20 mouse cellular contexts compared by ENCODE assay signal in the genomic region with DNA sequence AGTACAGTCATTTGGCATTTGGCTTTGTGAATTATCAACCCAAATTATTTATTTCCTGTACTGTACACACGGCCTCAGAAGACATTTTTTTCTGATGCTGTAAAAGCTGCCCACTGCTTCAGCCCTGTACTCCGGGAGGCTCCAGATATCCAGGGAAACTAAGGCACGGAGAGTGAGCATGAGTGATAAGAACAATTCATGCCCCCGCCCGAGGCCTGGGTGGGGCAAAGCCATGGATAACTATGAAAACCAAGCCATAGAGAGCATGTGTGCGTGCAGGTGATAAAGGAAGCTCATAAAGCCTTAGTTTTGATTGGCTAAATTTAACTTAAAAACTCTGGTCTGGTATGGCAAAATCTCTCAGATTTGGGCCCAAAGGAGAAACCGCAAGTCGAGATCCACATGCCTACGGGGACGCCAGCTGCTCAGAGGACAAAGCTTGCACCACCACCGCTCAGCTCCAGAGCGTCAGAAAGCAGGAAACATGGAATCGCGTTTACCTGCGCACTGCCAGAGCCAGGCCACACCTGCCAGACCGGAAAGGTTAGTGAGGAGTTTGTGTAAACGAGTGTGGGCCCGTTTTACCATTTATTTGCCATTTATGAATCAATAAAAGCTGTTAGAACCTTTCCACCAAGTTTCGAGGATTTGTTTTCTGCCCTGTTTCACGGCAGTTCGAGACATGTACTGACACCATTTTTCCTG.
DNase-seq lines count a peak whose midpoint lies in the region; ATAC-seq lines count a peak whose summit lies in the region.
"Had no signal": no experiment of that assay in that cellular context is flagged by ENCODE, and none has a peak within 500 bp of the region (broad histone marks: within the 10 kb centered on the region; RNA-seq: fewer than 3 reads in every experiment).

No protein-coding gene starts in this region.

- no peaks in the 10 kb centered on the region for H3K27me3 ChIP-seq in stomach, embryonic 15.5 days (replicated peaks)
- H3K27me3 ChIP-seq in hindbrain, embryonic 11.5 days (ENCODE audit: control insufficient read depth, insufficient read depth, low read length): no peaks in the 10 kb centered on the region
- H3K27me3 ChIP-seq: embryonic facial prominence, embryonic 12.5 days; kidney, embryonic 15.5 days; liver, embryonic 15.5 days; neural tube, embryonic 12.5 days had no signal

- peak overlapping the region; percentile 65; the same call in 1 of the 2 replicates for H3K27ac ChIP-seq in stomach, embryonic 15.5 days
- H3K27ac ChIP-seq in hindbrain, embryonic 11.5 days (ENCODE audit: low read depth, low read length): no peak overlapping the region
- H3K27ac ChIP-seq: embryonic facial prominence, embryonic 12.5 days; heart, embryonic 10.5 days; hindbrain, embryonic 14.5 days; kidney, embryonic 15.5 days; liver, embryonic 15.5 days; neural tube, embryonic 12.5 days had no signal

- 0 out of 2 replicates have a peak overlapping the region, but pooled peaks have one; percentile 13 for H3K4me2 ChIP-seq in stomach, embryonic 15.5 days
- H3K4me2 ChIP-seq in hindbrain, embryonic 11.5 days (replicated peaks; ENCODE audit: low read depth, low read length): no peak overlapping the region
- H3K4me2 ChIP-seq: embryonic facial prominence, embryonic 12.5 days; hindbrain, embryonic 14.5 days; kidney, embryonic 15.5 days; liver, embryonic 15.5 days; midbrain, embryonic 11.5 days; neural tube, embryonic 12.5 days had no signal

- 0 out of 2 replicates have a peak, but pooled peaks have one; percentile 43 for ATAC-seq in stomach, embryonic 15.5 days (ENCODE audit: insufficient read depth, low FRiP score, low read depth)
- ATAC-seq in hindbrain, embryonic 11.5 days (ENCODE audit: low FRiP score): no peak
- ATAC-seq: forebrain, embryonic 16.5 days had no signal

- H3K9me3 ChIP-seq in stomach, embryonic 15.5 days: no peaks in the 10 kb centered on the region
- no peaks in the 10 kb centered on the region for H3K9me3 ChIP-seq in hindbrain, embryonic 11.5 days (ENCODE audit: control insufficient read depth, low read length)
- H3K9me3 ChIP-seq: embryonic facial prominence, embryonic 12.5 days; heart, embryonic 10.5 days; kidney, embryonic 15.5 days; liver, embryonic 15.5 days; neural tube, embryonic 12.5 days had no signal

- no peak overlapping the region for H3K9ac ChIP-seq in stomach, embryonic 15.5 days
- H3K9ac ChIP-seq in hindbrain, embryonic 11.5 days (ENCODE audit: low read depth, low read length): no peak overlapping the region
- H3K9ac ChIP-seq: embryonic facial prominence, embryonic 12.5 days; hindbrain, embryonic 14.5 days; kidney, embryonic 15.5 days; liver, embryonic 15.5 days; neural tube, embryonic 12.5 days had no signal

- no peak overlapping the region for H3K4me3 ChIP-seq in stomach, embryonic 15.5 days (replicated peaks)
- no peak overlapping the region for H3K4me3 ChIP-seq in hindbrain, embryonic 11.5 days (ENCODE audit: low read depth, low read length)
- H3K4me3 ChIP-seq: embryonic facial prominence, embryonic 12.5 days; heart, embryonic 10.5 days; kidney, embryonic 15.5 days; liver, embryonic 15.5 days; neural tube, embryonic 12.5 days had no signal

- WGBS in stomach, embryonic 15.5 days: 70% methylated on average over 21 of the region's 21 CpGs
- 91% methylated on average over 21 of the region's 21 CpGs for WGBS in hindbrain, embryonic 11.5 days

- peak; percentile 13 to 29 for DNase-seq in lung, adult 18-20 months
- no peak for DNase-seq in lung, postnatal 14 days
- peak; percentile 39 for DNase-seq in R1 (ENCODE audit: low read depth, low spot score)
- DNase-seq in fat pad, adult 2 months (ENCODE audit: extremely low read depth, low read depth, low spot score): peak; percentile 40
- no peak for DNase-seq in left cerebral cortex, adult 18-20 months (ENCODE audit: low spot score in 2 of 2)
- DNase-seq in hindbrain, embryonic 11.5 days (ENCODE audit: low spot score): no peak
- DNase-seq: adrenal gland, adult 2 months; cerebellum, adult 9-10 months; gastrocnemius, postnatal 36 days; kidney, postnatal 4 days; thymus, adult 2 months had no signal

- H3K36me3 ChIP-seq in stomach, embryonic 15.5 days: no peaks in the 10 kb centered on the region
- H3K36me3 ChIP-seq in hindbrain, embryonic 11.5 days (ENCODE audit: control insufficient read depth, insufficient read depth, low read length): no peaks in the 10 kb centered on the region
- H3K36me3 ChIP-seq: embryonic facial prominence, embryonic 12.5 days; heart, embryonic 10.5 days; kidney, embryonic 15.5 days; liver, embryonic 15.5 days; neural tube, embryonic 12.5 days had no signal

- H3K4me1 ChIP-seq in stomach, embryonic 15.5 days: no peaks in the 10 kb centered on the region
- H3K4me1 ChIP-seq in hindbrain, embryonic 11.5 days (replicated peaks; ENCODE audit: control insufficient read depth, insufficient read depth, low read length): no peaks in the 10 kb centered on the region
- H3K4me1 ChIP-seq: embryonic facial prominence, embryonic 12.5 days; heart, embryonic 10.5 days; kidney, embryonic 15.5 days; liver, embryonic 15.5 days had no signal

Comparison
In these comparisons a context has a peak if more than half of its experiments do, and no peak if none do; other contexts are left out.
1. DNase-seq: peak in lung, adult 18-20 months (2 of 2), R1 (single experiment) and fat pad, adult 2 months (single experiment); none in lung, postnatal 14 days (single experiment), left cerebral cortex, adult 18-20 months (0 of 2) and hindbrain, embryonic 11.5 days (single experiment).